Mouse (Mus musculus): Measurements from ENCODE around the gene Mrpl53.

GRCm38 (mm10) chr6:83122961-83123360 is 14.1 kb downstream of the Mrpl53 start:
- TF ChIP-seq CTCF (IDR thresholded peaks at IDR 0.05; ENCODE audit: borderline replicate concordance, control insufficient read depth, extremely low read depth, insufficient read depth, low read length, poor library complexity) (no peak), POLR2A (IDR thresholded peaks at IDR 0.05; ENCODE audit: control insufficient read depth, extremely low read depth, insufficient read depth, low read length, poor library complexity) (no peak)

Measured in thymus, adult 2 months (tissue).